Mouse (Mus musculus) embryonic stem cell, embryonic (primary cell): Measurements from ENCODE around the gene Adamts12.

Experiments
- CTCF ChIA-PET, 4 experiments: fragments of 300-600 bp in 2 of 4; fragments of 350-600 bp in 2 of 4; sonication (Branson Sonifier 250); formaldehyde crosslinking; loops; one replicate each; lab custom pipeline; 2022; ENCODE audit warnings: inconsistent platforms in 2 of 4; lab: Charles Lee
- POLR2A ChIA-PET, 4 experiments: fragments of 300-600 bp in 2 of 4; fragments of 350-600 bp in 2 of 4; sonication (Branson Sonifier 250); formaldehyde crosslinking; loops; one replicate each; lab custom pipeline; 2022; ENCODE audit warnings: antibody characterized with exemption in 4 of 4, inconsistent platforms in 1 of 4; lab: Charles Lee

Gene Adamts12

GRCm38 (mm10) chr15:11064558-11065411 is at the start of gene Adamts12:
Gene Adamts12 (plus strand): TSS chr15:11064790.
- ChIA-PET CTCF (interaction anchor here in 2 of 4 experiments (1.0 kb wide), 3 partner anchors 26 to 343 kb away, joined by 3 read pairs; no protein-coding TSS in a partner anchor), POLR2A (interaction anchor here in 2 of 4 experiments (0.6 to 1.1 kb wide), 4 partner anchors 56 to 1569 kb away, joined by 3 to 5 read pairs (median 4); partner anchors contain the start of gene Tars (in 1 of the 2))

GRCm38 (mm10) chr15:11014931-11015330 is 49.7 kb upstream of the Adamts12 start:
- ChIA-PET POLR2A (interaction anchor here in 1 of 4 experiments (0.8 kb wide), 1 partner anchor 385 kb away, joined by 5 read pairs; no protein-coding TSS in a partner anchor), CTCF (no interaction called here)

- CTCF ChIA-PET: no interaction called here
- POLR2A ChIA-PET: no interaction called here
Measured at GRCm38 (mm10) chr15:11026801-11027561, 37.6 kb upstream of the Adamts12 start.

- ChIA-PET POLR2A (no interaction called here), CTCF (no interaction called here)
Measured at GRCm38 (mm10) chr15:11030188-11030587, 34.4 kb upstream of the Adamts12 start.

- ChIA-PET CTCF (interaction anchor here in 3 of 4 experiments (0.6 to 3.4 kb wide), 5 partner anchors 54 to 372 kb away, joined by 3 to 21 read pairs (median 5); no protein-coding TSS in a partner anchor), POLR2A (interaction anchor here in 2 of 4 experiments (1.1 to 2.1 kb wide), 3 partner anchors 54 to 347 kb away, joined by 3 to 7 read pairs (median 3); partner anchors contain the start of gene Amacr (in 2 of the 2))
Measured at GRCm38 (mm10) chr15:11035947-11036474, 28.6 kb upstream of the Adamts12 start.

- ChIA-PET CTCF (interaction anchor here (0.5 to 3.4 kb wide), 14 partner anchors 22 to 371 kb away, joined by 3 to 26 read pairs (median 4); partner anchors contain the start of gene Adamts12 (in 1 of the 4)), POLR2A (interaction anchor here in 2 of 4 experiments (1.0 to 2.1 kb wide), 6 partner anchors 54 to 363 kb away, joined by 3 to 7 read pairs (median 4); partner anchors contain the start of genes Amacr (in 2 of the 2), C1qtnf3 (in 1 of the 2) and Tars (in 1 of the 2))
Measured at GRCm38 (mm10) chr15:11036535-11037375, 27.8 kb upstream of the Adamts12 start.

- POLR2A ChIA-PET: interaction anchor here in 3 of 4 experiments (0.6 to 2.1 kb wide), 7 partner anchors 55 to 567 kb away, joined by 3 to 7 read pairs (median 5); partner anchors contain the start of genes Amacr (in 1 of the 3), C1qtnf3 (in 1 of the 3), Dnajc21 (in 1 of the 3) and Tars (in 1 of the 3)
- CTCF ChIA-PET: interaction anchor here in 3 of 4 experiments (0.6 to 3.4 kb wide), 12 partner anchors 27 to 371 kb away, joined by 3 to 26 read pairs (median 5); partner anchors contain the start of gene Adamts12 (in 1 of the 3)
Measured at GRCm38 (mm10) chr15:11037376-11037695, 27.3 kb upstream of the Adamts12 start.

- CTCF ChIA-PET: interaction anchor here in 3 of 4 experiments (0.5 to 3.4 kb wide), 13 partner anchors 27 to 1055 kb away, joined by 3 to 26 read pairs (median 5); partner anchors contain the start of gene Adamts12 (in 1 of the 3)
- POLR2A ChIA-PET: interaction anchor here in 3 of 4 experiments (0.6 to 2.1 kb wide), 8 partner anchors 55 to 567 kb away, joined by 3 to 7 read pairs (median 4); partner anchors contain the start of genes Tars (in 2 of the 3), Amacr (in 1 of the 3), C1qtnf3 (in 1 of the 3) and Dnajc21 (in 1 of the 3)
Measured at GRCm38 (mm10) chr15:11037711-11038110, 26.9 kb upstream of the Adamts12 start, which contains the start of gene Rxfp3. Gene Rxfp3 (minus strand): TSS chr15:11037991.

- ChIA-PET POLR2A (interaction anchor here in 1 of 4 experiments (1.9 kb wide), 1 partner anchor 361 kb away, joined by 7 read pairs; the partner anchor contains the start of gene Tars), CTCF (interaction anchor here (0.5 to 3.4 kb wide), 13 partner anchors 26 to 530 kb away, joined by 3 to 26 read pairs (median 5); partner anchors contain the start of gene Adamts12 (in 1 of the 4))
Measured at GRCm38 (mm10) chr15:11038476-11038875, 26.1 kb upstream of the Adamts12 start.

GRCm38 (mm10) chr15:11040067-11040466 is 24.5 kb upstream of the Adamts12 start:
- CTCF ChIA-PET: interaction anchor here in 2 of 4 experiments (1.5 to 3.3 kb wide), 3 partner anchors 31 to 339 kb away, joined by 3 to 26 read pairs (median 6); partner anchors contain the start of gene C1qtnf3 (in 1 of the 2)
- POLR2A ChIA-PET: no interaction called here

- ChIA-PET CTCF (no interaction called here), POLR2A (no interaction called here)
Measured at GRCm38 (mm10) chr15:11041229-11041628, 23.4 kb upstream of the Adamts12 start.

- ChIA-PET CTCF (interaction anchor here in 1 of 4 experiments (1.6 kb wide), 1 partner anchor 364 kb away, joined by 3 read pairs; no protein-coding TSS in a partner anchor), POLR2A (no interaction called here)
Measured at GRCm38 (mm10) chr15:11042828-11043227, 21.8 kb upstream of the Adamts12 start.

- ChIA-PET POLR2A (no interaction called here), CTCF (no interaction called here)
Measured at GRCm38 (mm10) chr15:11053678-11054439, 10.7 kb upstream of the Adamts12 start.

GRCm38 (mm10) chr15:11054440-11055080 is 10.0 kb upstream of the Adamts12 start:
- POLR2A ChIA-PET: no interaction called here
- CTCF ChIA-PET: no interaction called here

GRCm38 (mm10) chr15:11062903-11063302 is 1.7 kb upstream of the Adamts12 start:
- POLR2A ChIA-PET: no interaction called here
- CTCF ChIA-PET: no interaction called here
